Mouse (Mus musculus) thymus, postnatal 25 days (tissue): ENCODE measurements at regions not wholly inside any gene's neighbourhood (a gene's known extent, or its start where the extent isn't known, plus 50 kb on each side); places are given as distances from the start of the nearest gene placed in this dataset.

ENCODE experiments used
- DNase-seq: peaks from one replicate; pipeline ENCODE4 v3.0.0; 2022

DNA sequence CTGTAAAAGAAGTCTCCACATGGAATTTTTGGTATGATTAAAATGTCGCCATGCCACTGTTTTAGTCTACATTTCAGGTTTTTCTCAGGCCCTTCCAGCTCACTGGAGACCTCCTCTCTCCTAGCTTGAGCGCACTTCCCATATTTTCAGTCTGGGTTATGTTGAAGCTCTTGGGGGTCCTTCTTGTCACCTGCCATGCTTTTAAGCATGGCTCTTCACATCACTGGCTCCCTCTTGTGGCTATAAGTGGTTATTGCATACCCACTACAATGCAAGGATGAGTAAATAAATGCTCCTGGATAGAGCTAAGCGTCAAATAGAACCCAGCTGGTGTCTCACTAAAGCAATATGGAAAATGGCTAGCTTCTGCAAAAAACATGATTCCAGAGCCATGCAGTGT is 255.1 kb upstream of the Tsc22d2 start:
- DNase-seq, result peak; percentile 3

DNA sequence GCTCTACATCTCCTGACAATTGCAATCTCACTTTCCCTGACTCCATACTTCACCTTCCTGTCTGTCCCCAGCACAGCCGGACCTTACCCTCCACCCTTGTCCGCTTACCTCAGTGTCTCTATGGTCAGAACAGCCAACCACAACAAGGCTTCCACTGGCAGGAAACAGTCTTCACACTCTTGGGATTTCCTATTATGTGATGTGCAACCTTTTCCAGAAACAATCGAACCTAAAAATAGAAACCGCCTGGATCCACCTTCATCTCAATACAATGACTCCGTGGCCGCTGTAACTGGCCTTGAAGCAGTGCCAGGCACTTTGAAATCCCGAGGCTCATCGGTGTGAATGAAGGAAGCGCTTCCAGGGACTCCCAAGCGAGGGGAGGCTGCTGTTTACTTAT is 252.3 kb upstream of the Tsc22d2 start:
- DNase-seq, result no peak

DNA sequence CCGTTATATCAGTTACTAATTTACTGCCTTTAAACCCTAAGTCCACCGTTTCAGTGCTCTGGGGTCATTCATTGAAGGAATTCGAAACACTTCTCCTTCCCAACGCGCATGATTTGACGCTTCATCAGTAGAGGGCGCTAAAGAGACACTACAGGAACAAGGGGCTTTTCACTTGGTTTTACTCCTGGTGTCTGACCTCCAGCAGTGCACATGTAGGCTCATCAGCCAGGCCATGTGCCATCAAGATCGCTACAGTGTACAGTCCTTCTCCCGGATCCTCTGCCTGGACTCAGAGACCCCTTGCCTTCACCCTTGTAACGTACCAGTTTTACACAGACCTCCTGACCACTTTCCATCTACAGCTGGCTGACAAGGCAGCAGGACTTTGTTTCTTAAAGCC is 250.7 kb upstream of the Tsc22d2 start:
- DNase-seq, result peak; percentile 29

DNA sequence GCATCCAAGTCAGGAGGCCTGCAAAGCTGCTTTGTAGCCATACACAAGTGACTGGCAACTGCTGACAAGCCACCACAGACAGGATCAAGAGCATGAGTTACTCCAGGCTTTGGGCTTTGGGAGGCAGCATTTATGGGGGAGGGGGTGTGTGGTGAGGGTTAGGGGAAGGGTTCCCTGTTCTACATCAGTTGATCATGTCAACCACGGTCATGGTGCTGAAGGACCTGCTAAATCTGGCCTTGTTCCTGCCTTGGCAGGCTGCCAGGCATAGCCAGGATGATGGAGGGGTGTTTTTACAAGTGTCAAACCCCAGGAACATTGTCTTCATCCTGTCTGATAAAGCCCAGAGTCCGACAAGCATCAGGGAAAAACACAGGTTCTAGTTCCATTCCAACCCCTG is 247.9 kb upstream of the Tsc22d2 start:
- no peak for DNase-seq

DNA sequence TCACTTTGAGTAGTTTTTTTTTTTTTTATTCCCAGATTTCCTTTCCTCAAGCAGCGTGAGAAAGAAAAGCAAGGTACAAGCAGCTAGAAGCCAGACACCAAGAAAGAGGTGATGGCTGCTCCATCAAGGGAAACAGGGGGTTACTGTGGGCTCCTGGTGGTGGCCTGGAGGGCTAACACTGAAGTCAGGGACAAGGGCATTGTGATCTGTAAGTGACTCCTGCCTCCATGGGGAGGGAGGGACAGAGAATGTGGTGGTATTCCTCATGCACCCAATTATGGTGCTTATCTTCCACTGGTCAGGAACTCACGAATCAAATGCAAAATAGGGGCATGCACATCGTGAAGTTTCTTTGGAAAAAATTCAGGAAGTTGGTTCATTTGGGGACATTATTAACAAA is 247.4 kb upstream of the Tsc22d2 start:
- DNase-seq, result no peak

DNA sequence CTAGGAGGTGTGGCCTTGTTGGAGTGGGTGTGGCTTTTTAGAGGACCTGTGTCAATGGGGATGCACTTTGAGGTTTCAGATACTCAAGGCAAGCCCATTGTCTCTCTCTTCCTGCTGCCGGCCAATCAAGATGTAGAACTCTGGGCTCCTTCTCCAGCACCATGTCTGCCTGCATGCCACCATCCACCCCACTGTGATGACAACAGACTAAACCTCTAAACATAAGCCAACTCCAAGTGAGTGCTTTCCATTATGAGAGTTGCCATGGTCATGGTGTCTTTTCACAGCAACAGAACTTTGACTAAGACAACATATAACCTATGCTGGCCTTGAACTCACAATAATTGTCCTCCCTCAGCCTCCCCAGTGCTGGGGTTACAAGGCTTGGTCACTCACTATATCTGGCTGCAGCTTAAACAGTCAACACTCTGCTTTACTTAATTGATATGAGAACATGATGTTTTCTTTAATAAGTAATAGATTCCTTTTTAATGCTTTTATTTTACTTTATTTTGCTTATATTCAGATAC is 246.7 kb upstream of the Tsc22d2 start:
- no peak for DNase-seq

GRCm38 (mm10) chr3:58168522-58169185 is 245.9 kb upstream of the Tsc22d2 start:
- DNase-seq, result no peak

DNA sequence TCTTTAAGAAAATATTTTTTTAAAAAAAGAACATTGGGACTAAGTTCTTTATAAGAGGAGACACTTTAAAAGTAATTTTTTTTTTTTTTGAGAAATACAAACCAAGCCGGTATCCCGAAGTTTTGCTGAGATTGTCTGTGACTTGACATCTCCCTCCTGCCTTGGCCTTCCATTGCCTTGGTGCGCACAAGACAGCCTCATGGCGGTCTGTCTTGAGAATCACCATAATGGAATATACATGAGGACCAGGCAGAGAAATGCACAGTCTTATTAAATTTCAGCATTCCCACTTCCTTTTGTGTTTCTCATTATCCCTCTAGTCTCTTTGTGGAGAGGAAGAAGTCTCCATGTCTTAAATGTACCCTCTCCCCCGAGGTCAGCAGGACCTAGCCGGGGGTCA is 244.7 kb upstream of the Tsc22d2 start:
- DNase-seq, result no peak

DNA sequence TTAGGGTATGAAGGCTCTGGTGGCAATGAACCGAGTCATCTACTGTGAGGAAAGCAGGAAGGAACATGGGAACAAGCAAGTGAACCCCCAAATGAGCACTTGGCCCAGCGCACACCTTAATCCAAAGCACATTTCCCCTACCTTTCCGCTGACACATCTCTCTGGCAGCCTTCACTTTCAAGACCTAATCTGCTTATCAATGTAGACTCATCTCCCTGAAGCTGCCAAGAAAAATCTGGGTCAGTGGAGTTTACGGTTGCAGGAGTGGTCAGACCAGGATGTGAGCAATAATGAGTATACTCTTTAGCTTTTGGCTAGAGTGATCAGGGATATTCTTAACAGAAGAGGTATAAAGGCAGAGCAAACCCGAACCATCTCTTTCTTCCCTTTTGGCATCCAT is 242.4 kb upstream of the Tsc22d2 start:
- no peak for DNase-seq

- no peak for DNase-seq
These were observed 240.7 kb upstream of the Tsc22d2 start for GRCm38 (mm10) chr3:58173821-58174220.

DNA sequence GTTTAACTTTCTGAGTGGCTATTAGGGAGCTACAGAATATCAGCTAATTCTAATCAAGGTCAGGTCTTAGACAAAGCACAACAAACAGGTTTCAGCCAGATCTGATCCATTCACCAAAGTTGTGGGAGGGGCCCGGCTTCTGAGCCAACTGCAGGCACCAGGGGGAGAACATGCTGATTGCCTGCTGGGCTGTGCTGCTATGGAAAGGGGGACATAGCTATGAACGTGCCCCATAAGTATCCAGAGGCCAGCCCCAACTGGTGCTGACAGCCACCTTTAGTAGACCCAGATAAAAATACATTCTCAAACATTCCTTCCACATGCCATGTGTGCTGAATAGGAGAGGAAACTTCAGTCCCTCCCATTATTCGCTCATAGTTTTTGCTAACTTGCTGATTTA is 232.8 kb upstream of the Tsc22d2 start:
- DNase-seq, result no peak

DNA sequence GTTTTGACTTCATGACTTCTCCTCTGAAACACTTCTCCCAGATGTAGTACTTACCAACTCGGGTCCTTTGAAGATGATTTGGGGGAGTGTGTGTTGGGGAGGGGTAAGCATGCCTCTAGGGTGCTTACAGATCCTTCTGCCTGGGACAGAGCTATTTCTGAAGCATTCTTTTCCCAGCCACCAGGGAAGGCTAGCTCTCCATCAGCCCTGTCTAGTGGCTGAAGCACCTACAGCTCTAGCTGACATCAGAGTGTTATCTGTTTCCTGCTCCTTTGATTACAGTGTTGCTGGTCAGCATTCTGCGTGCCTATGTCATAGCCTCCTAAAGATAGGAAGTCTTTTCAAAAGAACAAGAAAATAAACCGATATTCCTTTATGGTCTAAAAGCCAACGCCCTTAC is 232.2 kb upstream of the Tsc22d2 start:
- no peak for DNase-seq

DNA sequence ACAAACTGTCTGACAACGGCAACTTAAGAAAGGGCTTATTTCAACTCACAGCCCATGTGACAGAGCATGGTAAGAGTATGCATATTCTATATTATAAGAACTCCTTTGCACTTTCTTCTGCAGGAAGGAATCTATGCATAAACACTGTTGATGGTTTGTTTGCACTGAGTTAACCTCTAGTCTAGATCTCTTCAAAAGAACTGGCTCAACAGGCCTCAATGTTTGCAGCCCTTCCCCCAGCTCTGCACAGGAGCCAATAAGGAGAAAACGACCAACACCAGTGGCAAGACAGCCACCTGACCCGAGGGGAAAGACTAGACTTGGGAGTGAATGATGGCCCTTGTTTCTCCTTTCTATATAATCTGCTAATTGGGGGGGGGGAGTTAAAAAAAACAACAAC is 231.2 kb upstream of the Tsc22d2 start:
- DNase-seq, result no peak

DNA sequence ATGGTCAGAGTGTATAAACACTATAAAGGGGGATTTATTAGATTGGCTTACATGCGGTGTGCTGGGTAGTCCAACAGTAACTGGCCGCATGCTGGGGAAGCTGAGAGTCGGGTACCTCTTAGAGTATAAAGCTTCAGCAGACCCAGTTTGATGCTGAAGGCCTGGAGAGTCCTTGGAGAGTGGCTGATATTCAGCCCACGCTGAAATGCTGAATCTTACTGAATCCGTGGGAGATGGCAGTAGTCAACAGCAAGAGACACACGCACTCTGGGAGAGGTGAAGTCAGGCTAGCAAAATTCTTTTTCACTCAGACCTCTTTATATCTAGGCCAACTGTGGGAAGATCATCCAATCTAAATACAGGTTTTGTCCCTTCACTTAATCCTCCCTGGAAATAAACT is 214.1 kb upstream of the Tsc22d2 start:
- no peak for DNase-seq

GRCm38 (mm10) chr3:58202816-58203215 is 211.7 kb upstream of the Tsc22d2 start:
- DNase-seq, result no peak

GRCm38 (mm10) chr3:58203806-58204205 is 210.7 kb upstream of the Tsc22d2 start:
- DNase-seq, result no peak

GRCm38 (mm10) chr3:58205526-58205925 is 209.0 kb upstream of the Tsc22d2 start:
- DNase-seq, result no peak

DNA sequence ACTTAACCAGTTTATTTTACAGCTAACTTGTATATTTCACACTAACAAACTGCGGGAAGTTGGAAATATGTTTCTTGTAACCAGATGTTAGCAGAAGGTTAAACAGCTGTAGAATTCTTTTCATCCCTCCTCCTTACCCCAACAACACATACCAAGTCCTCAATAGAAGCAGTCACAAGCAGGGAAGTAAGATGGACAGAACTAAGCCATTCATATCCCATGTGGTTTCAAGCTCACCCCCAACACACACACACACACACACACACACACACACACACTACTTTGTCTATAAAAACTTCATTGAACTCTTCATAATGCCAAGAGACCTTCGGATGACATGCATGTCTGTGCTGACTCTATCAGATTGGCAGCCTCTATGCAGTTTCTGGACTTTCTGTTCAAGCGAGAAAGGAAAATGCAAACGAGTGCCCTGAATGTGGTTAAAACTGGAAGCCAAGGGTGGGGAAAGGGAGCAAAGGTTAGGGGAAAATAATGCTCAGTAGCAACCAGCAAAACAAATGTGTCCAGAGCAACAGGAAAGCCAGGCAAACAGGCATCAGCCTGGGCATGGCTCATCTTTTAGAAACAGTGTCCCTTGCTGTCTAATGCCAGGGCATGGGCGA is 207.6 kb upstream of the Tsc22d2 start:
- no peak for DNase-seq

DNA sequence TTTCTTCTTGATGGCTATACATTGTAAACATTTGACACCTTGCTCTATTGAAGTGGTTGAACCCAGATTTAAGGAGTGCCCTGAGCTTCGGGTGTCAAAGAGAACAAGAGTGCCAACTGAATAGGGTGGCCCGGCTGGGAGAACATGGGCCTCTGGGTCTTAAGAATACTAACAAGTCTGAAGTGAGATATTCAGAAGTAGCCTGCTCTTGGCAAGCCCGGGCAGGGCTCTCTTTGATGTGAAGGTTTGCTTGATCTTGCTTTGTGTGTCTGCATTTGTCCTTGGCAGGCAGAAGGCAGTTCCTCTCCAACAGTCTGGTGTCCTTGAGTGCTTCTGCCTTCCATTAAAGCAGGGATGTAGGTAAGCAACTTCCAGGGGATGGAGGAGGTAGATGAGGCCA is 203.5 kb upstream of the Tsc22d2 start:
- no peak for DNase-seq

DNA sequence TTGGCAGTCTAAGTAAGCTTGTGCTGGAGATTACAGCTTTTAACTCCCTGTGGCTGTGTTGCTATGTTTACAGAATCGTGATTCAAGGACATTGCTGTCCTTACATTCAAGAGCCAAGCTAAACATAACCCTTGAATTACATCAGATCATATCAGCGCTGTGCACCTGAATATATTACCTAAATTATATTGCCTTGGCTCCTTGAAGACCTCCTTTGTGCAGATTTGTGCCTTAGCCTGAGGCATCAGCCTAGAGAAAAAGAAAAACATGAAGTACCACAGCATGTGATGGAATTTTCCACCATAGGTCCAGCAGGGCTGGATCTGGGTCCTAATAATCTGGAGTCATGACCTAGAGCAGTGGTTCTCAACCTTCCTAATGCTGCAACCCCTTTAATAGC is 189.8 kb upstream of the Tsc22d2 start:
- DNase-seq, result no peak

DNA sequence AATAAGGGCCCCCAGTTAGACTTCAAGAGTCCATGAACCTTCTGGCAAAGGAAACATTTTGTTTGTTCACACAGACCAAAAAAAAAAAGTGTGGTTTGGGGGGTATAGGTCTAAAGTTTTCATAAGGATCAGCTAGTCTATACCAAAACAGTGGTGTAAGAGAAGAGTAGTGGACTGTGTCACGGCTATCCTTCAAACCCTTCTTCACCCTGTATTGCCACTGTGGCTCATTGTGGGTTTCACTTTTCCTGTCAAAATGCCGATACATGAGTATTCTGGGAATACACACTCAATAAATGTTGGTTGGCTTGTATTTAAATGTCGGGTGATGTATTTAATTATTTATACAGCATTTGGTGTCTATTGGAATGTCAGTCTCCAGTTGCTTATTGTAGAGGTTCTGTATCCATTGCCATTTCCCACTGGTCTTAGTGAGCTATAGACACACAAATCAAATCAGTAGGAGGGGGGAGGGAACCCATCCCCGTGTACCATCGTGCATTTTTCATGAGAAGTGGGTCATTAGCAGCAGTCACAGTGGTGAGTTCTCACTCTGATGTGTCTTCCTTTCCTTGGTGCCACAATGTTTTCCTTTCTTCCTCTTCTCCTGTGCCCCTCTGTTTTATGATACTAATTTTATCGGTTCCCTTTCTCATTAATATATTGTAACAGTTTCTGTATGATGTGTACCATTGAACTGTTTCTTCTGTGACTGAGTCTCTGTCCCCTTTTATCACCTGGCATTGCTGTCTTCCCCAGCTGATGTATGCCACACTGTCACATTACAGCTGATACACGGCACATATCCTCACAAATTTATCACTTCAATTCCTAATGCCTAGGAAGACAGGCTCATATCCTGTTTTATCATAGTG is 187.8 kb upstream of the Tsc22d2 start:
- no peak for DNase-seq

GRCm38 (mm10) chr3:58227322-58227627 is 187.2 kb upstream of the Tsc22d2 start:
- no peak for DNase-seq

- DNase-seq, result no peak
These were observed 186.3 kb upstream of the Tsc22d2 start for GRCm38 (mm10) chr3:58228189-58228588.

- DNase-seq, result no peak
These were observed 182.8 kb upstream of the Tsc22d2 start for GRCm38 (mm10) chr3:58231746-58232145.
